Mouse (Mus musculus): ENCODE measurements at regions not wholly inside any gene's neighbourhood (a gene's known extent, or its start where the extent isn't known, plus 50 kb on each side); places are given as distances from the start of the nearest gene placed in this dataset.

GRCm38 (mm10) chr12:55926974-55927321 lies 90.8 kb downstream of the Brms1l start:
- H3K36me3 ChIP-seq (ENCODE audit: control insufficient read depth, insufficient read depth, low read length): no peaks in the 10 kb centered on the region
- no peaks in the 10 kb centered on the region for H3K4me1 ChIP-seq (ENCODE audit: control insufficient read depth, insufficient read depth, insufficient read length, low read length)
- no peaks in the 10 kb centered on the region for H3K27me3 ChIP-seq (ENCODE audit: control insufficient read depth, insufficient read depth, low read length)
- H3K27ac ChIP-seq (ENCODE audit: insufficient read depth, low read depth, low read length): no peak overlapping the region
- 89% methylated on average over 1 of the region's 1 CpGs for WGBS
- no peak for TF ChIP-seq POLR2A (IDR thresholded peaks at IDR 0.05; ENCODE audit: low read depth, low read length)
- TF ChIP-seq CTCF (IDR thresholded peaks at IDR 0.05; ENCODE audit: extremely low read depth, insufficient read length, insufficient replicate concordance, low read depth, low read length): no peak
- no peak overlapping the region for H3K4me3 ChIP-seq (ENCODE audit: low read depth, low read length)

GRCm38 (mm10) chr12:55926276-55926973 lies 90.3 kb downstream of the Brms1l start:
- Histone ChIP-seq H3K4me3 (ENCODE audit: low read depth, low read length) (no peak overlapping the region), H3K36me3 (ENCODE audit: control insufficient read depth, insufficient read depth, low read length) (no peaks in the 10 kb centered on the region), H3K4me1 (ENCODE audit: control insufficient read depth, insufficient read depth, insufficient read length, low read length) (no peaks in the 10 kb centered on the region), H3K27ac (ENCODE audit: insufficient read depth, low read depth, low read length) (no peak overlapping the region), H3K27me3 (ENCODE audit: control insufficient read depth, insufficient read depth, low read length) (no peaks in the 10 kb centered on the region)
- 74% methylated on average over 2 of the region's 2 CpGs for WGBS
- TF ChIP-seq POLR2A (IDR thresholded peaks at IDR 0.05; ENCODE audit: low read depth, low read length) (no peak), CTCF (IDR thresholded peaks at IDR 0.05; ENCODE audit: extremely low read depth, insufficient read length, insufficient replicate concordance, low read depth, low read length) (no peak)

All from small intestine, adult 2 months (tissue).